Mouse (Mus musculus) right cerebral cortex, adult 2 months (tissue): ENCODE data around the gene Rbfox2.

Experiments
- DNase-seq, 2 experiments: peaks; one replicate each; pipeline ENCODE4 v3.0.0; 2021 to 2022; ENCODE audit warnings: low spot score in 2 of 2

Rbfox2 gene

GRCm38 (mm10) chr15:77202223-77202622 is 104.6 kb downstream of the Rbfox2 start:
- no peak for DNase-seq

GRCm38 (mm10) chr15:77196827-77197226 is 110.0 kb downstream of the Rbfox2 start:
- no peak for DNase-seq

GRCm38 (mm10) chr15:77196001-77196400 is 110.8 kb downstream of the Rbfox2 start:
- DNase-seq: no peak

- DNase-seq: peak; percentile 38 to 43
These were observed 114.5 kb downstream of the Rbfox2 start for GRCm38 (mm10) chr15:77192154-77192935.

GRCm38 (mm10) chr15:77186096-77186495 is 120.7 kb downstream of the Rbfox2 start:
- DNase-seq: no peak

- DNase-seq: no peak
These were observed 121.2 kb downstream of the Rbfox2 start for GRCm38 (mm10) chr15:77185614-77186013.

GRCm38 (mm10) chr15:77182800-77183199 is 124.0 kb downstream of the Rbfox2 start:
- DNase-seq: no peak

- DNase-seq: no peak
These were observed 132.8 kb downstream of the Rbfox2 start for GRCm38 (mm10) chr15:77174018-77174417.

- no peak for DNase-seq
These were observed 134.4 kb downstream of the Rbfox2 start for GRCm38 (mm10) chr15:77172414-77172813.

GRCm38 (mm10) chr15:77168781-77169180 is 138.0 kb downstream of the Rbfox2 start:
- DNase-seq: no peak

GRCm38 (mm10) chr15:77166225-77166732 is 140.5 kb downstream of the Rbfox2 start:
- no peak for DNase-seq

- DNase-seq: no peak
These were observed 143.5 kb downstream of the Rbfox2 start for GRCm38 (mm10) chr15:77163336-77163735.

GRCm38 (mm10) chr15:77162931-77163330 is 143.9 kb downstream of the Rbfox2 start:
- DNase-seq: no peak

- DNase-seq: no peak
These were observed 145.4 kb downstream of the Rbfox2 start for GRCm38 (mm10) chr15:77161382-77161781.

GRCm38 (mm10) chr15:77160848-77161247 is 146.0 kb downstream of the Rbfox2 start:
- no peak for DNase-seq

- no peak for DNase-seq
These were observed 150.3 kb downstream of the Rbfox2 start for GRCm38 (mm10) chr15:77156525-77156924.

- DNase-seq: peak in 1 of 2 experiments; percentile 39
These were observed 152.5 kb downstream of the Rbfox2 start for GRCm38 (mm10) chr15:77154248-77154785.

- peak; percentile 72 to 77 for DNase-seq
These were observed 153.2 kb downstream of the Rbfox2 start for GRCm38 (mm10) chr15:77153625-77154024.

GRCm38 (mm10) chr15:77153088-77153546 is 153.7 kb downstream of the Rbfox2 start:
- peak in 1 of 2 experiments; percentile 43 for DNase-seq

- peak; percentile 51 to 69 for DNase-seq
These were observed 154.3 kb downstream of the Rbfox2 start for GRCm38 (mm10) chr15:77152336-77153087.

GRCm38 (mm10) chr15:77151816-77152215 is 155.0 kb downstream of the Rbfox2 start:
- no peak for DNase-seq

- DNase-seq: no peak
These were observed 155.6 kb downstream of the Rbfox2 start for GRCm38 (mm10) chr15:77151178-77151577.
